Mouse (Mus musculus) adrenal gland, postnatal 14 days (tissue): ENCODE measurements at regions not wholly inside any gene's neighbourhood (a gene's known extent, or its start where the extent isn't known, plus 50 kb on each side); places are given as distances from the start of the nearest gene placed in this dataset.
A peak's percentile ranks its signal among the peaks of the same experiment; 100 is the strongest.

Experiments used
- DNase-seq: peaks from one replicate; pipeline ENCODE4 v3.0.0; 2021; ENCODE audit warnings: mixed read lengths
- microRNA-seq, 2 experiments: library from miRNA; unstranded; fragments of <30 nt; microRNA quantifications; one replicate each; pipeline ENCODE4 v1.2.0; 2021

- DNase-seq = peak; percentile 69
These were observed 83.3 kb upstream of the Smim23 start for GRCm38 (mm10) chr11:32907520-32908233.

GRCm38 (mm10) chr11:32903970-32904369 is 79.6 kb upstream of the Smim23 start:
- DNase-seq = no peak

GRCm38 (mm10) chr11:32903389-32903788 is 79.0 kb upstream of the Smim23 start:
- DNase-seq = no peak

GRCm38 (mm10) chr11:32902923-32903322 is 78.5 kb upstream of the Smim23 start:
- DNase-seq = no peak

- no peak for DNase-seq
These were observed 76.0 kb upstream of the Smim23 start for GRCm38 (mm10) chr11:32900437-32900836.

GRCm38 (mm10) chr11:32899604-32900216 is 75.3 kb upstream of the Smim23 start:
- no peak for DNase-seq

- DNase-seq = peak; percentile 42
These were observed 71.0 kb upstream of the Smim23 start for GRCm38 (mm10) chr11:32895400-32895799.

- DNase-seq = peak; percentile 47
These were observed 68.9 kb upstream of the Smim23 start for GRCm38 (mm10) chr11:32893146-32893903.

- DNase-seq = peak; percentile 45
These were observed 68.1 kb upstream of the Smim23 start for GRCm38 (mm10) chr11:32892496-32892895.

GRCm38 (mm10) chr11:32889248-32889647 is 64.8 kb upstream of the Smim23 start:
- peak; percentile 75 for DNase-seq

- DNase-seq = no peak
These were observed 60.3 kb upstream of the Smim23 start for GRCm38 (mm10) chr11:32884744-32885143.

- DNase-seq = no peak
These were observed 58.9 kb upstream of the Smim23 start for GRCm38 (mm10) chr11:32883062-32883852.

GRCm38 (mm10) chr11:32878967-32879366 is 54.6 kb upstream of the Smim23 start:
- DNase-seq = no peak

Small RNAs in the stretch of these regions (microRNA-seq; reads per million reads assigned to microRNA genes)
- gene Gm26052 = 0 reads per million in 2 experiments
